Mouse (Mus musculus): Measurements from ENCODE around the gene Selp. TPM values are rescaled to one million over a fixed set of nuclear protein-coding genes. Genes with fewer than 3 reads are reported as not detected.

Selp gene
- total RNA-seq, 2 experiments from 2014 or later, result 2.0 to 7.6 TPM

- ATAC-seq (replicated peaks; ENCODE audit: poor library complexity), result no peak
Observed at GRCm38 (mm10) chr1:164117869-164118268, 2.8 kb downstream of the Selp start.

- ATAC-seq (replicated peaks; ENCODE audit: poor library complexity), result 0 out of 2 replicates have a peak, but pooled peaks have one; percentile 32
Observed at GRCm38 (mm10) chr1:164119892-164120776, 5.1 kb downstream of the Selp start.

DNA sequence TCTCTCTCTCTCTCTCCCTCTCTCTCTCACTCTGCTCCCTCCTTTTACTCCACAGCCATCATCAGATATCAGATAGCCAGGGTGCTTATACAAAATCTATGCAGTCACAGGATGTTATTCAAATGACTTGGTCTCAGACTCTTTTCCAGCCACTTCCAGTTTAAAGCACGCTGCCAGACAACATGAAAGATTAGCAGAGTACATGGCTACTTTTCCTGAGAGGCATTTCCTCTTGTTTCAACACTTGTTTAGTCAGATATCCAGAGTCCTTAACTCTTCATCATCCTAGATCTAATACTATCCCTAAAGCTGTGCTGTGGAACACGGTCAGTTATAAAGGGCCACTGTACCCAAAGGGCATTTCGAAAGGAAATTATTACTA, 5.7 kb downstream of the Selp start:
- ATAC-seq (replicated peaks; ENCODE audit: poor library complexity), result no peak

DNA sequence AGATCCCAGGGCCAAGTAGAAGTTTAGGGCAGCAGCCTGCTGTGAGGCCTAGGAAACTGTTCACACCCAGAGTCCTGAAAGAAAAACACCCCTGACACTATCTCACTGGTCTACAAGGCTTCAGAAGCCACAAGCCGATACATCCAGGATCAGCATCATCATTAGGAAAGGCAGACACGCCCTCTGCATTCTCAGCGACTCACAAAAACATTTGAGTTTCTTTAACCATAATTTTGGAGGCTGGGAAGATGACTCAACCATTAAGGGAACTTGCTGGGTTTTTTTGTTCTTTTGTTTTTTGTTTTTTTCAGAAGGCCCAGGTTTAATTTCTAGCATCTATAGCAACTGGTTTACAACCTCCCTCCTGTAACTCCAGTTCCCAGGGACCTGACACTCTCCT, 8.8 kb downstream of the Selp start:
- no peak for ATAC-seq (replicated peaks; ENCODE audit: poor library complexity)

DNA sequence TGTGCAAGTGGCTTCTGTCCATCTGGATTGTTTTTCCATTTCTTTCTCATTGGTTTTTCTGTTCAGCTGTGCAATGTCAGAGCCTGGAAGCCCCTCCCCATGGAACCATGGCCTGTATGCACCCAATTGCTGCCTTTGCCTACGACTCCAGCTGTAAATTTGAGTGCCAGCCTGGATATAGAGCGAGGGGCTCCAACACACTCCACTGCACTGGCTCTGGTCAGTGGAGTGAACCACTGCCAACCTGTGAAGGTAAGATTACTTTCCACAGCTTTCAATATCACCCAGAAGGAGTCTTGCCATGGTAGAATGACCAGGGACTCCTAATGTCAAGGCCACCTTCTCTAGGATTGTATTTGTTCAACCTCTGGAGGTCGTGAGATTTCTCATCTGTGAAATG, 14.9 kb downstream of the Selp start:
- ATAC-seq (replicated peaks; ENCODE audit: poor library complexity), result no peak

GRCm38 (mm10) chr1:164132609-164133008, 17.5 kb downstream of the Selp start:
- no peak for ATAC-seq (replicated peaks; ENCODE audit: poor library complexity)

GRCm38 (mm10) chr1:164134101-164134500, 19.0 kb downstream of the Selp start:
- ATAC-seq (replicated peaks; ENCODE audit: poor library complexity), result no peak

- peak; percentile 84 for ATAC-seq (replicated peaks; ENCODE audit: poor library complexity)
Observed at GRCm38 (mm10) chr1:164135360-164135759, 20.3 kb downstream of the Selp start.

DNA sequence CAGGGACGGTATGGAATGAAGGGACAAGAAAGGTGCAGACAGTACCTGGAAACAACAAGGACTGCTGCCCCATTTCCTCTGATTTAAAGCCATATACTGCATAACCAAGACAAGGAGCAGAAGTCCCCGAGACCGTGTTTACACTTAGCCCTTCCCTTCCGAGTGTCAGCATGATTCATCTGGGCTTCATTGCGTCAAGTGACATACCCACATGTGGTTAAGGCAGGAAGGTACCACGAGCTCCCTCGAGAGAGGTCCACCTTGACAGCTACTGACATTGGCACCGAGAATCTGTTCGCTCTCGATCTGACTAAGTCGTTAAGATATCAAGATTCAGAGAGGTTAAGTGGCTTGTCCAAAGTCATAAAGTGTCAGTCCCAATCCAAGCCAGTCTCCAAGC, 20.9 kb downstream of the Selp start:
- peak; percentile 65 for ATAC-seq (replicated peaks; ENCODE audit: poor library complexity)

DNA sequence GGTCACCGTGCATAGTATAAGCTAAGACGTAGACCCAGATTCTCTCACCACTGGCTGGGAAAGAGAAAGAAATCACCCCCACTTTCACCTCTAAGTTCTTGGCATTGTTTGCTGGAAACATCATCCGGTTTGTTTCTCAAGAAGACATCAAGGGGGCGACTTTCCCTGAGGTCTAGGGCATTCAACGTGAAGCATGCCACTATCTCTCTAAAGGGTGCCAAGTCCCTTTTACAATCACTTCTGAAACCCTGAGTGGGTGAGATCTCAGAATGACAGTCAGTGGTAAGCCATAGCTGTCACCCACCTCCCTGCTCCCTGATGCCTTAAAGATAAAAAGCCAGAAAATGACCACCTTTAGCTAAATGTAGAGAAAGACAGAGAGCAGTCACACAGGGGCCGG, 21.6 kb downstream of the Selp start:
- ATAC-seq (replicated peaks; ENCODE audit: poor library complexity), result no peak

- ATAC-seq (replicated peaks; ENCODE audit: poor library complexity), result peak; percentile 58
Observed at GRCm38 (mm10) chr1:164138365-164139130, 23.5 kb downstream of the Selp start.

GRCm38 (mm10) chr1:164139464-164139863, 24.4 kb downstream of the Selp start:
- no peak for ATAC-seq (replicated peaks; ENCODE audit: poor library complexity)

DNA sequence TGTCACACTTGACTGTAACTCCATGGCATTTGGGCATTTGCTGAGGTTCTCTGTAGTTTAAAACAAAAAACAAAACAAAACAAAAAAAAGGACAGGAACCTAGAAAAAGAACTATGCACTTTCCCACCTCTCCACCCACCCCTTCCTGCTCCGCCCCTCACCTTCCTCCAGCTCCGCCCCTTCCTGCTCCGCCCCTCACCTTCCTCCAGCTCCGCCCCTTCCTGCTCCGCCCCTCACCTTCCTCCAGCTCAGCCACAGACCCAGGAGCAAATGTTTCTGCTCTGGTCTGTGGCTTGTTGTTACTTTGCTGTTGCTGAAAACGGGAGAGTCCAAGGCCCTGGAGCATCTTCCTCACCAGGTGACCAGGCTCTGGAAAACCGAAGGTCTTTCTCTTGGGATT, 34.0 kb downstream of the Selp start:
- peak; percentile 74 for ATAC-seq (replicated peaks; ENCODE audit: poor library complexity)

- peak; percentile 51 for ATAC-seq (replicated peaks; ENCODE audit: poor library complexity)
Observed at GRCm38 (mm10) chr1:164151387-164152088, 36.5 kb downstream of the Selp start, which contains the start of gene F5. TSS of gene F5 (plus strand) at chr1:164151838.

DNA sequence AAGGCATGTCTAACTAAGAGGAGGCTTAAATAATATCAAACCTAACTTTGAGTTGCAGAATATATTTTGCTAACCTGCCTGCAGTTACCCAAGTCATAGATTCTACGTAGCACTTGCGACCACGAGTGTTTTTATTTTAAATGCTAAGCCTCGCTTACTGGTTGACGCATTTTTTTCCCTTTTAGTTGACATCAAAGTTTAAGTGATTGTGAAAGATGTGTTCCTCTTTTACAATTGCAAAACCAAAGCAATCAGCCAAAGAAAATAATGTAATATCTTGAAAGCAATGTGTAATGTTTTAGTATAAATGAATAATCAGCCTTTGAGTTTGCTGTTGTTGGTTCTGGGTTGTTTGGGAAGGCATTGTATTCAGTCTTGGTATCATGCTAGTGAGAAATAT, 37.8 kb downstream of the Selp start:
- ATAC-seq (replicated peaks; ENCODE audit: poor library complexity), result peak; percentile 57

GRCm38 (mm10) chr1:164154983-164155382, 39.9 kb downstream of the Selp start:
- ATAC-seq (replicated peaks; ENCODE audit: poor library complexity), result no peak

DNA sequence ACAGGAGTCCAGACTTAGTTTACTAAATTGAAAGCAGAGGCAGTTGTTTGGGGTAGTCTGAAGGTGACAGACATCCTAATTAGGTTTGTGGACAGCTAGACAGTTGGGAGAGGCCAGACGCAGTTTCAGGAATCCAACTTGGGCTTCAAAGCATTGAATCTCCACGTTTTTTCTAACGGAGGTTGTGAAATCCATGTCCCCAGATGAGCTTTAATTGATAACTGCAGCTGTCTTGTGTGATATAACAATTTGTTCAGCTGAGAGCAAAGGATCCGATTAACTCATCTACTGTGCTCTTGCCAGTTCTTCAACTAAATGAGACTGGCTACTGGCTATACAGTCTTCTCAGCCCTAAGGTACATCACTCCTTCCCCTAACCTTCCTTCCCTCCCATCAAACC, 43.5 kb downstream of the Selp start:
- ATAC-seq (replicated peaks; ENCODE audit: poor library complexity), result no peak

DNA sequence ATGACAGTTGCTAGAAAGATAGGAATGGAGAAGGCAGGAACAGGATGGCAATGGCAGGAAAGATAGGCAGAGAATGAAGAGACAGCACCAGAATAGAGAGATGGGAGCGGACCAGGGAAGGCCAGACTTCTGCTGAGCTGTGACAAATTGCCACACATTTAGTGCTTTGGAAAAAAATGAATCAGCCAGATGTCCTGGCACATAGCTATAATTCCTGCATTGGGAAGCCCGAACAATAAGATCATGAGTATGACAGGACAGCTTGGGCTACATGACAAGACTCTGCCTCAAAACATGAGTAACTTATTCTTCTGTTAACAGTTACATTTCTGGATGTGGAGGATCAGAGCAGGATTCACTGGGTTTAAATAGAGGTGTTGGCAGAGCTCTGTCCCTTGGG, 44.7 kb downstream of the Selp start:
- ATAC-seq (replicated peaks; ENCODE audit: poor library complexity), result no peak

- ATAC-seq (replicated peaks; ENCODE audit: poor library complexity), result no peak
Observed at GRCm38 (mm10) chr1:164162745-164163144, 47.7 kb downstream of the Selp start.

DNA sequence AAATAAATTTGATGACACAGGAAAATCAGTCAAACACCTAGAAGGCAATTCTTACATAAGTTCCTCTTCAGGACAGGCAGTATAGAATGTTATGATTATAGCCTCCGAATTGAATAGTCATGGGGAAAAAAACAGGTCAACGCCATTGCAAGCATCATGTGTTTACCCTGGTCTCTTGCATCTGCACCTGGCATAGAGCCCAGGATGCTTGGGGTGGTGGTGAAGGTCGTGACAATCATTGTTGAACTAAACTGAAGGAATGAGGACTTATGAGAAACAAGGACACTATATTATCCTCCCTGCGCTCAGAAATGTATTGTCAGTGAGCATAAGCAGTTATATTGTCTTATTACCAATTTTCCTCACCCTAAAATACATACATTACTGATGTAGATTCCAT, 53.8 kb downstream of the Selp start:
- no peak for ATAC-seq (replicated peaks; ENCODE audit: poor library complexity)

DNA sequence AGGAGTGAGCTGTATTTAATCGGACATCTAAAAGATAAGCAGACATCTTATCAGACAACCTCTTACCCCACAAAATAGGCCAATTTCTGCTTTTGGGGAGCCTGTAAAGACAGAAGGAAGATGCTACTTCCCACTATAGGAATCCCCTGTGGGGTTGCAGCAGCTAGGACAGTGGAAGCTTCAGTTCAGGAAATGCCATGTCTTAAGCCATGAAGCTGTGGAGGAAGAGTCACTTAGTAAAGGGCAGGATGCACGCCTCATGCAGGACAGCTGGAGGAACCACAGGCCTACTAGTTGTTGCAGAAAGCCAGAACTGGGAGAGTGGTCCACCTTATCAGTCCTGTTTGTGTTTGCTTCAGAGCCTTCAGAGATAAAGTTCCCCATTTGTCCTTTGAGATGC, 55.4 kb downstream of the Selp start:
- ATAC-seq (replicated peaks; ENCODE audit: poor library complexity), result peak; percentile 61

Measured in megakaryocyte progenitor cell, adult 5-6 weeks (primary cell).